Mouse (Mus musculus) left cerebral cortex, postnatal 36 days (tissue): ENCODE results near the gene Egflam. TPM values are rescaled to one million over a fixed set of nuclear protein-coding genes. Genes with fewer than 3 reads are reported as not detected.

Experiments
- DNase-seq, 2 experiments: peaks; one replicate each; pipeline ENCODE4 v3.0.0; 2021 to 2022; ENCODE audit warnings: low spot score in 2 of 2, mixed read lengths in 1 of 2
- intact Hi-C: fragments of 180-260 bp; cut with DNase I; formaldehyde crosslinking; loops from one replicate; pipeline ENCODE4 v1.15.1; 2025
- total RNA-seq, 2 experiments: library from RNA; stranded (reverse); gene quantifications; 2 replicates each; pipeline ENCODE4 v1.2.3; 2021

Egflam gene
- total RNA-seq, 2 experiments from 2014 or later = 3.4 to 5.7 TPM

GRCm38 (mm10) chr15:7299892-7300291 lies 98.3 kb downstream of the Egflam start:
- no peak for DNase-seq
- intact Hi-C loops = no loop called here

- DNase-seq = no peak
- intact Hi-C loops = no loop called here
These were observed 103.0 kb downstream of the Egflam start for GRCm38 (mm10) chr15:7295199-7295598.

- DNase-seq = no peak
- intact Hi-C loops = no loop called here
These were observed 105.3 kb downstream of the Egflam start for GRCm38 (mm10) chr15:7292854-7293253.

- no peak for DNase-seq
- intact Hi-C loops = no loop called here
These were observed 108.2 kb downstream of the Egflam start for GRCm38 (mm10) chr15:7290003-7290402.

- DNase-seq = no peak
- intact Hi-C loops = no loop called here
These were observed 108.7 kb downstream of the Egflam start for GRCm38 (mm10) chr15:7289516-7289915.

- no peak for DNase-seq
- intact Hi-C loops = no loop called here
These were observed 109.3 kb downstream of the Egflam start for GRCm38 (mm10) chr15:7288841-7289424.

- no peak for DNase-seq
- intact Hi-C loops = no loop called here
These were observed 110.3 kb downstream of the Egflam start for GRCm38 (mm10) chr15:7287911-7288310.

- intact Hi-C loops = no loop called here
- DNase-seq = no peak
These were observed 116.6 kb downstream of the Egflam start for GRCm38 (mm10) chr15:7281579-7281978.

- intact Hi-C loops = no loop called here
These were observed 134.4 kb downstream of the Egflam start for GRCm38 (mm10) chr15:7263822-7264221.

GRCm38 (mm10) chr15:7263339-7263738 lies 134.9 kb downstream of the Egflam start:
- no peak for DNase-seq
- intact Hi-C loops = no loop called here

More at GRCm38 (mm10) chr15:7263822-7264221, 134.4 kb downstream of the Egflam start:
- peak; percentile 73 to 74 for DNase-seq

GRCm38 (mm10) chr15:7261371-7261770 lies 136.8 kb downstream of the Egflam start:
- intact Hi-C loops = no loop called here
- no peak for DNase-seq

- intact Hi-C loops = no loop called here
- DNase-seq = no peak
These were observed 141.6 kb downstream of the Egflam start for GRCm38 (mm10) chr15:7256577-7256976.

- no peak for DNase-seq
These were observed 144.9 kb downstream of the Egflam start for GRCm38 (mm10) chr15:7253326-7253725.

GRCm38 (mm10) chr15:7252106-7252636 lies 146.0 kb downstream of the Egflam start:
- no peak for DNase-seq
- intact Hi-C loops = no loop called here

More at GRCm38 (mm10) chr15:7253326-7253725, 144.9 kb downstream of the Egflam start:
- intact Hi-C loops = no loop called here

GRCm38 (mm10) chr15:7251042-7251441 lies 147.2 kb downstream of the Egflam start:
- intact Hi-C loops = no loop called here
- DNase-seq = no peak

GRCm38 (mm10) chr15:7249216-7249615 lies 149.0 kb downstream of the Egflam start:
- DNase-seq = no peak
- intact Hi-C loops = no loop called here

GRCm38 (mm10) chr15:7247321-7247720 lies 150.9 kb downstream of the Egflam start:
- no peak for DNase-seq
- intact Hi-C loops = no loop called here

- DNase-seq = no peak
- intact Hi-C loops = no loop called here
These were observed 155.9 kb downstream of the Egflam start for GRCm38 (mm10) chr15:7242161-7242850.

GRCm38 (mm10) chr15:7240950-7241349 lies 157.2 kb downstream of the Egflam start:
- no peak for DNase-seq
- intact Hi-C loops = no loop called here

- intact Hi-C loops = no loop called here
- no peak for DNase-seq
These were observed 158.3 kb downstream of the Egflam start for GRCm38 (mm10) chr15:7239904-7240303.
